Mouse (Mus musculus) heart, embryonic 12.5 days (tissue): ENCODE measurements around the gene Cep85l. TPM values are rescaled to one million over a fixed set of nuclear protein-coding genes. Genes with fewer than 3 reads are reported as not detected.
A peak's percentile ranks its signal among the peaks of the same experiment; 100 is the strongest.

Experiments
- ATAC-seq: fragments of 200-750 bp; cut with Nextera tagmentation; 2 replicates; pipeline ENCODE4 v1.8.0; 2017; ENCODE audit warnings: moderate TSS enrichment, moderate library complexity; ENCODE audit not compliant: insufficient number of reproducible peaks, low FRiP score
- H3K27ac ChIP-seq: fragments of 300-500 bp; sonication (generic); 2 replicates; pipeline ENCODE4 v1.5.1; 2016; ENCODE audit warnings: mild to moderate bottlenecking, moderate library complexity; ENCODE audit not compliant: poor library complexity, severe bottlenecking
- H3K27me3 ChIP-seq: fragments of 300-500 bp; sonication (generic); replicated peaks from 2 replicates; pipeline ENCODE4 v1.6.1; 2016; ENCODE audit warnings: mild to moderate bottlenecking, moderate library complexity
- H3K36me3 ChIP-seq: fragments of 300-500 bp; sonication (generic); 2 replicates; pipeline ENCODE4 v1.6.1; 2016; ENCODE audit warnings: mild to moderate bottlenecking, moderate library complexity
- H3K4me1 ChIP-seq: fragments of 300-500 bp; sonication (generic); replicated peaks from 2 replicates; pipeline ENCODE4 v1.6.1; 2016; ENCODE audit warnings: mild to moderate bottlenecking
- H3K4me2 ChIP-seq: fragments of 300-500 bp; sonication (generic); 2 replicates; pipeline ENCODE4 v1.6.1; 2016; ENCODE audit warnings: mild to moderate bottlenecking, moderate library complexity
- H3K4me3 ChIP-seq: fragments of 300-500 bp; sonication (generic); 2 replicates; pipeline ENCODE4 v1.5.1; 2016; ENCODE audit warnings: mild to moderate bottlenecking
- H3K9ac ChIP-seq: fragments of 300-500 bp; sonication (generic); 2 replicates; pipeline ENCODE4 v1.6.1; 2016; ENCODE audit warnings: mild to moderate bottlenecking, moderate library complexity
- H3K9me3 ChIP-seq: fragments of 300-500 bp; sonication (generic); replicated peaks from 2 replicates; pipeline ENCODE4 v1.6.1; 2016; ENCODE audit warnings: mild to moderate bottlenecking, moderate library complexity
- WGBS: fragments of 180-500 bp; shearing (Covaris S2); methylation state at CpG from one replicate; pipeline ENCODE4 v1.1.7; 2016; 5-methylcytosine and 5-hydroxymethylcytosine counted together
- polyA plus RNA-seq: library from polyadenylated mRNA; unstranded; fragments of >200 nt; fragmentation: Nextera tagmentation; extraction: Ambion mirVana; gene quantifications from 2 replicates; pipeline ENCODE4 v1.2.1, GENCODE M21; 2016

Gene Cep85l
- polyA plus RNA-seq, 1 experiment from 2014 or later: 5.5 TPM

DNA sequence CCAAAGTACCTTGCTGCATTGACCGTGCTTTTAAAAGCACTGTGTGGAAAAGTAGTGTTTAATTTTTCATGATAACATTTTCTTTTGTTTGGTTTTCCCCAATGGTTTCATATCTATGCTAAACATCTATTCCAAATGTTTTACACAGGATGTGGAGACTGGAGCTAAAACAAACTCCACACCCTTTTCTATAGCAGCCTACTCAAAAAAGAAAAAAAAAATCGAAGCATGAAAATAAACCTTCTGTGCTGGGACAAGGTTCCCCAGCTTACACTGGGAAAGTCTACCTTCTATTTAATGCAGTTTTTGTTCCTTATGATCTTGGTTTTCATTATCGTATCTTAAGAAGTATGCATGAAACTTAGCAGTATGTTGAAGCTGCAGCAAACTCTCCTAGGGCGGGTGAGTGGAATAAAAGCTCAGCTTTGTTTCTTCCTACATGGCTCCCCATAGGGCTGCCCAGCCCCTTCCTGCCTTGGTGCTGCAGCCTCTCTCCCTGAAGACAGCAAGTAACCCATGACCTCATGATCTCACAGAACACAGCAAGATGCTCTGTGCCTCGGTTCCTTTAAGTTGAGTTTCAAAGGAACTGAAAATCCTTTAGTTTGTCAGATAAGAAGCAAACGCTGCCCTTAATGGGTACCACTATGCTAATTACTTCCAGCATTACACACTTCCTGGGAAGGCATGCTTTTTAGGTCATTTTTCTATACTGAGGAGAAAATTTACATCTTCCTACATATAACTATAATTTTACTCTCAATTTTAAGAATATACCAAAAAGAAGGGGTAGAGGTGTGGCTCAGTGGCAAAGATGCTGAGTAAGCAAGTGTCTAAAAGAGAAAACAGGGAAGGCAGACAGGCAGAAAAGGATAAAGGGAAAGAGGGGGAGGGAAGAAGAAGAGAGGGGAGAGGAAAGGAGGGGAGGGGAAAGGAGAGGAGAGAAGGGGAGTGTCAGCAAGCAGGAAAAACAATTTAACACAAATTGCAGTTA, 34.6 kb upstream of the Cep85l start:
- H3K27ac ChIP-seq: peak overlapping the region; percentile 48
- no peak overlapping the region for H3K9ac ChIP-seq
- no peaks in the 10 kb centered on the region for H3K9me3 ChIP-seq
- no peaks in the 10 kb centered on the region for H3K36me3 ChIP-seq
- no peak overlapping the region for H3K4me2 ChIP-seq
- no peaks in the 10 kb centered on the region for H3K27me3 ChIP-seq
- H3K4me3 ChIP-seq: no peak overlapping the region
- ATAC-seq: no peak
- 44% methylated on average over 6 of the region's 6 CpGs for WGBS
- H3K4me1 ChIP-seq: peaks cover 13% of the 10 kb centered on the region; the same call in 1 of the 2 replicates

DNA sequence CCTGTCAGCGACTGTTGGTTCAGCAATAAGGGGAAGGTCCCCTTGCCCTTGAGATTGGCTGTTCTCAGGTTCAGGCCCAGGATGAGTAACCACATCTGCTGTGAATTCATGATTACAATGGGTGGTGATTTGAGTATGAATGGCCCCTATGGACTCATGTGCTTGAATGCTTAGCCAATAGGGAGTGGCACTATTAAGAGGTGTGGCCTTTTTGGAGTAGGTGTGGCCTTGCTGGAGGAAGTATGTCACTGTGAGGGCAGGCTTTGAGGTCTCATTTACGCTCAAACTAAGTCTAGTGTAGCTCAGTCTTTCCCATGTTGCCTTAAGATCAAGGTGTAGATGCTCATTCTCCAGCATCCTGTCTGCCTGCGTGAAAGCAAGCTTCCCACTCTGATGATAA, 33.2 kb upstream of the Cep85l start:
- Histone ChIP-seq H3K36me3 (no peaks in the 10 kb centered on the region), H3K4me1 (peaks cover 13% of the 10 kb centered on the region; the same call in 1 of the 2 replicates), H3K27ac (no peak overlapping the region), H3K9me3 (no peaks in the 10 kb centered on the region), H3K27me3 (no peaks in the 10 kb centered on the region), H3K9ac (no peak overlapping the region), H3K4me3 (no peak overlapping the region), H3K4me2 (no peak overlapping the region)
- 82% methylated on average over 3 of the region's 3 CpGs for WGBS
- no peak for ATAC-seq

DNA sequence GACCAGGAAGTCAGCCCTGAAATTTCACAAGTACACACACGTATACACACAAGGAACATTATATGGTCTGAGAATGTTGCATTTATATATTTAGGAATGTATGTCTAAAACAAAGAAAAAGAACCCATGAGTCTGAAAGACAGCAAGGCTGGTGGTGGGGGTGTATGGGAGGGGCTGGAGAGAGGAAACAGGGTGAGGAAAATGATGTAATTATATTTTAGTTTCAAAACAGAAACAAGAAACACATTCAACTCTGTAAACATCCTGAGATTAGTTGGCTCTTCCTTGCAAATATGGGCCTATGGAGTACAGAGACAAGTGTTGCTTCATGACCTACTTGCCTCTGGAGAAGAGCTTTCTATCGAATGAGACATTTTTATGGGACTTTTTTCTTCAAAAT, 32.4 kb upstream of the Cep85l start:
- no peak overlapping the region for H3K9ac ChIP-seq
- 78% methylated on average over 2 of the region's 2 CpGs for WGBS
- H3K27me3 ChIP-seq: no peaks in the 10 kb centered on the region
- no peak overlapping the region for H3K4me2 ChIP-seq
- H3K4me1 ChIP-seq: peaks cover 13% of the 10 kb centered on the region; the same call in 1 of the 2 replicates
- no peak for ATAC-seq
- H3K27ac ChIP-seq: no peak overlapping the region
- no peaks in the 10 kb centered on the region for H3K36me3 ChIP-seq
- H3K4me3 ChIP-seq: no peak overlapping the region
- no peaks in the 10 kb centered on the region for H3K9me3 ChIP-seq

DNA sequence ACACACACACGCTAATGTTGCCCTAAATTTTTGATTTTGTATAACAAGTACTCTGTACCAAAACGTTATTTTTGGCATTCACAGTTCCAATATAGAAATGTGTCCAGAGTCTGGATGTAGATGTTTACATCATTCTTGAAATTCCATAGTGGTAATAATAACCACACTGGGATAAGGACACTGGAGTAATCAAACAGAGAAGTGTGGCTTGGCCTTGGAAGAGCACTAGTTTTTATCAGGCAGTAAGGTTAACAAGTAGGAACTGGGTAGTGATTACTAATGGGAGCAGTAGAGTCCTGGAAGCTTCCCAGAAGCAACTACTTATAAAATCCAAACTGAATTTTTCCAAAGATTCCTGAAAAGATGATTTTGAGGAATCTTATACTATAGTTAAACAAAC, 31.1 kb upstream of the Cep85l start:
- Histone ChIP-seq H3K9me3 (no peaks in the 10 kb centered on the region), H3K4me1 (0 out of 2 replicates have a peak, but pooled peaks cover 3% of the 10 kb centered on the region), H3K27ac (no peak overlapping the region), H3K4me3 (no peak overlapping the region), H3K27me3 (no peaks in the 10 kb centered on the region), H3K4me2 (no peak overlapping the region), H3K9ac (no peak overlapping the region), H3K36me3 (no peaks in the 10 kb centered on the region)
- no peak for ATAC-seq
- 50% methylated on average over 2 of the region's 2 CpGs for whole genome bisulfite sequencing

DNA sequence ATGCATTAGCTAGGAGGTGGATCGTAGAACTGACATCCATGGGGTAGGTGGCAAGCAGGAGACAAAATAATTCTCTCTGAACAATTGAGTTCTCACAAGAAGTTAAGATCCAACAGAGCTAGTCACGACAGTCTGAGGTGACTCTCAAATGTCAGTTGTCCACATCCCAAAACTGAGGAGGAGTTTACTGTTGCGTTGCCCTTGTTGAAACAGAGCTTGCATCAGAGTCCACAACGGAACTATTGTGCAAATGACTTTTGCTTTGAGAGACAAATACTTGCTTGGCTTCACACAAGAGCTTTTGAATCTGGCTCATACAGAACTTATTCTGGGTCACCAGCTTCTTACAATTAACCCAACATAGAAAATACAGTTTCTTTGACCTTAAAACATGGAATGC, 27.7 kb upstream of the Cep85l start:
- Histone ChIP-seq H3K4me3 (no peak overlapping the region), H3K9me3 (0 out of 2 replicates have a peak, but pooled peaks cover under 1% of the 10 kb centered on the region), H3K4me2 (no peak overlapping the region), H3K9ac (no peak overlapping the region), H3K36me3 (no peaks in the 10 kb centered on the region), H3K27ac (no peak overlapping the region), H3K27me3 (no peaks in the 10 kb centered on the region), H3K4me1 (no peaks in the 10 kb centered on the region)
- WGBS: 86% methylated on average over 4 of the region's 4 CpGs
- ATAC-seq: no peak

DNA sequence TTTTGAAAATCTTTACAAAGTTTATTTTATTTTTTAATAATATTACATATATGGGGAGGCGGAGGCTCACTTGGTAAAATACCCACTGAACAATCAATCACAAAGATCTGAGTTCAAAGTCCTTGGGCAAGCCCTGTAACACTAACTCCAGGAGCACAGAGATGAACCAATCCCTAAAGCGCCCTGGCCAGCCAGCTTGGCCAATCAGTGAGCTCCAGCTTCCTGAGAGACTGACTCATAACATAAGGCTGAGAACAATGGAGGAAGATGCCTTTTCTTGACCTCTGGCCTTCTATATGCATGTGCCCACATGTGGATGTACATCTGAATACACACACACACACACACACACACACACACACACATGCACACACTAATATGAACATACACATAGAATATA, 27.1 kb upstream of the Cep85l start:
- no peak for ATAC-seq
- no peaks in the 10 kb centered on the region for H3K27me3 ChIP-seq
- H3K4me2 ChIP-seq: no peak overlapping the region
- H3K36me3 ChIP-seq: no peaks in the 10 kb centered on the region
- 0 out of 2 replicates have a peak, but pooled peaks cover 3% of the 10 kb centered on the region for H3K9me3 ChIP-seq
- H3K4me3 ChIP-seq: no peak overlapping the region
- H3K27ac ChIP-seq: no peak overlapping the region
- H3K4me1 ChIP-seq: no peaks in the 10 kb centered on the region
- WGBS: 88% methylated on average over 2 of the region's 2 CpGs
- no peak overlapping the region for H3K9ac ChIP-seq

DNA sequence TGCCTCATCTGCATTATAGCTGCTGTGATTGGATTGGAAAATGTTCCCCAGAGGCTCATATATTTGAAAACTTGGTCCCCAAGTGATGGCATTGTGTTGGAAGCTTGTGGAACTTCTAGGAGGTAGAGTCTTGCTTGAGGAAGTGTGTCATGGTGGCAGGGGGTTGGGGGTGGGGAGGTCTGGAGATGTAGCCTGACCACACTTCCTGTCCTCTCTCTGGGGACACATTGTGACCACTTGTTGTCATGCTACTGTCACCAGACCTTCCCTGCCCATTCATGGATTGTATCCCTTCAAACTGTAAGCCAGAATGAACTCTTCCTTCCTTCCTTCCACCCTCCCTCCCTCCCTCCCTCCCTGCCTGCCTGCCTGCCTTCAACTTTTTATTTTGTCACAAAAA, 22.5 kb upstream of the Cep85l start:
- H3K4me1 ChIP-seq: peaks cover 16% of the 10 kb centered on the region; the same call in 1 of the 2 replicates
- no peak for ATAC-seq
- no peaks in the 10 kb centered on the region for H3K27me3 ChIP-seq

DNA sequence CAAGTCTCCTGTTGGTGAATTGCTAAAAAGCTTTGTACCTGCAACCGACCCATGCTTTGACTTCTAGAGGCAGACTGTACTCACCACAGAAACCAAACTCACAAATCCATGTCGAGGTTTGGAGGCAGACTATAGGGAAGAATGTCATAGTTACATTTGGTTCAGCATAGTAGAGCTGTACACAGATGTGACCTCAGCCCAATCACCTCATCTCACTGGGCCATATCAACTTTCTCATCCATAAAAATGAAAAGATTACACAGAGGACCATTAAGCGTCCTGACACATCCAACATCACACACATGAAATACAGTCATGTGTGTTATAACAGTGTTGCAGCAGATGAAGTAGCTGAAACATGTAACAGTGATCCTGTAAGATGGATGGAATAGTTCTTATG, 19.3 kb upstream of the Cep85l start:
- Histone ChIP-seq H3K4me3 (no peak overlapping the region), H3K27ac (no peak overlapping the region), H3K9me3 (0 out of 2 replicates have a peak, but pooled peaks cover 3% of the 10 kb centered on the region), H3K36me3 (no peaks in the 10 kb centered on the region), H3K4me2 (no peak overlapping the region), H3K27me3 (no peaks in the 10 kb centered on the region), H3K9ac (no peak overlapping the region), H3K4me1 (peaks cover 16% of the 10 kb centered on the region; the same call in 1 of the 2 replicates)
- 57% methylated on average over 3 of the region's 3 CpGs for WGBS
- ATAC-seq: no peak

More for the DNA sequence above, 22.5 kb upstream of the Cep85l start:
- no peak overlapping the region for H3K27ac ChIP-seq
- H3K36me3 ChIP-seq: no peaks in the 10 kb centered on the region
- H3K9me3 ChIP-seq: 0 out of 2 replicates have a peak, but pooled peaks cover 3% of the 10 kb centered on the region
- H3K4me3 ChIP-seq: no peak overlapping the region
- H3K9ac ChIP-seq: no peak overlapping the region
- H3K4me2 ChIP-seq: no peak overlapping the region

DNA sequence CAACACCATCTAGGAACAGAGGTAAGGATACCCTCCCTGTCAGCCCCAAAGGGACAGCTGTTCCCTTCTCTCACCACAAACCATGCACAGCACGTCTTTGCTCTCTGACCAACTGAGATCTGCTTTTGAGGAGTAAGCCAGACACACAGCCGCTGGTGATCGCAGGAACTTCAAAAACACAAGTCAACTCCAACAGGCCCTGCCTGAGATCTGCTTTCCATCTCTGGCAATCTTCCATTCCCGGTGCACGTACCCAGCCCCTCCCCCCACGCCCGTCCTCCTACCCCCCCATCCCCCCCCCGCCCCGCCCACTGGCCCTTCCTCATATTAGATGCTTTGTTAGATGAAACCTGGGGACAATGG, 18.8 kb upstream of the Cep85l start:
- H3K9me3 ChIP-seq: 0 out of 2 replicates have a peak, but pooled peaks cover 3% of the 10 kb centered on the region
- peak overlapping the region; percentile 64 for H3K9ac ChIP-seq
- H3K4me3 ChIP-seq: peak overlapping the region; percentile 37
- H3K36me3 ChIP-seq: no peaks in the 10 kb centered on the region
- ATAC-seq: no peak
- H3K27me3 ChIP-seq: no peaks in the 10 kb centered on the region
- peak overlapping the region; percentile 39; the same call in 1 of the 2 replicates for H3K27ac ChIP-seq
- 3% methylated on average over 9 of the region's 9 CpGs for WGBS
- H3K4me2 ChIP-seq: peak overlapping the region; percentile 63
- peaks cover 16% of the 10 kb centered on the region; the same call in 1 of the 2 replicates for H3K4me1 ChIP-seq

DNA sequence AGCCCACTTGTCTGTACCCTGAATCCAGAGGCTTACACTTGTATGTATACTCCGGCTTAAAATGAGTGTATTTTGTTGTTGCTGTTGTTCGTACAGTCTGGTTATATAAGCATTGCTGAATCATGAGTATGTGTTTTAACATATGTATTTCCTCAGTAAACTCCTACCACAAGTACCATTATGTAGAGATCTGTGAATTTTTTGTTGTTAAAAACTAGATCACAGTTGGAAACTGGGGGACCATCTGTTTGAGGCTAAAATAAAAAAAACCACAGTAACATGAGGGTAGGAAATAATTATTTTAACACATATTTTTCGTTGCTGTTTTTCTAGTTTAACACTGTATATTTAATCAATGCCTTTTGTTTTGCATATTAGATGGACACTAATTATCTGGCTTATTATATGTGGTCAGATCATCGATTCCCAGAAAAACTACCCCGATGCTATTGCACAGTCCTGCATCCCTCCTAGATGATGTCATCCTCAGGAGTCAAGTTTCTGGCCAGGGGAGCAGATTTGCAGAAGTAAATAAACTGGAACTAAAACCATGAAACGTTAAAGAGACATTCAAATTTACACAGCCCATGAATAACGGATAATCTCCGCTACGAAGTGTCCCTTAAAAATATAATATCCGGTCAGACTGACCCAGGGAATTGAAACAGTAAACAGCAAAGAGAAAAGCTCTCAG, 18.2 kb upstream of the Cep85l start:
- ATAC-seq: no peak
- Histone ChIP-seq H3K4me2 (peak overlapping the region; percentile 63), H3K36me3 (no peaks in the 10 kb centered on the region), H3K27me3 (no peaks in the 10 kb centered on the region), H3K9me3 (0 out of 2 replicates have a peak, but pooled peaks cover 3% of the 10 kb centered on the region), H3K4me3 (peak overlapping the region; percentile 37), H3K9ac (peak overlapping the region; percentile 64; the same call in 1 of the 2 replicates), H3K4me1 (peaks cover 16% of the 10 kb centered on the region; the same call in 1 of the 2 replicates), H3K27ac (0 out of 2 replicates have a peak overlapping the region, but pooled peaks have one; percentile 39)
- 57% methylated on average over 10 of the region's 10 CpGs for WGBS
